Mouse (Mus musculus): ENCODE results near the gene Peli2.

- TF ChIP-seq CTCF (IDR thresholded peaks at IDR 0.05; ENCODE audit: insufficient read depth, low read depth, low read length), result no peak
- TF ChIP-seq POLR2A (IDR thresholded peaks at IDR 0.05; ENCODE audit: insufficient read depth, low read depth, low read length), result no peak
Observed at GRCm38 (mm10) chr14:48234785-48235519, 114.3 kb downstream of the Peli2 start.

Data from olfactory bulb, adult 2 months (tissue).